8 mouse cellular contexts compared by ENCODE assay signal in genomic region chr3:37729142-37729541, GRCm38 (mm10). TPM values are rescaled to one million over a fixed set of nuclear protein-coding genes. Genes with fewer than 3 reads are reported as not detected.
DNase-seq lines count a peak whose midpoint lies in the region; ATAC-seq and TF ChIP-seq lines count a peak whose summit lies in the region.

No protein-coding gene starts in this region.

- TF ChIP-seq POLR2A in brain, embryonic 14.5 days (IDR thresholded peaks at IDR 0.05; ENCODE audit: borderline replicate concordance, extremely low read depth, insufficient read depth, insufficient read length, poor library complexity, severe bottlenecking): no peak

- H3K9me3 ChIP-seq in midbrain, postnatal 0 days (ENCODE audit: low read length): no peaks in the 10 kb centered on the region
- no peaks in the 10 kb centered on the region for H3K9me3 ChIP-seq in midbrain, embryonic 11.5 days (ENCODE audit: control insufficient read depth, low read length)

- no peak for TF ChIP-seq CTCF in midbrain, postnatal 0 days (IDR thresholded peaks at IDR 0.05)
- TF ChIP-seq CTCF in brain, embryonic 14.5 days (IDR thresholded peaks at IDR 0.05; ENCODE audit: borderline replicate concordance, extremely low read depth, insufficient read depth, insufficient read length): no peak

- DNase-seq in midbrain, postnatal 0 days (ENCODE audit: low spot score): peak; percentile 75
- no peak for DNase-seq in midbrain, embryonic 11.5 days (ENCODE audit: low spot score, missing footprints)
- peak; percentile 84 for DNase-seq in brain, embryonic 14.5 days (ENCODE audit: low read depth)
- peak; percentile 71 for DNase-seq in heart, postnatal 25 days (ENCODE audit: low spot score)
- peak; percentile 94 to 96 for DNase-seq in kidney, postnatal 36 days
- no peak for DNase-seq in B cell, adult 2 months

- H3K4me3 ChIP-seq in midbrain, postnatal 0 days (ENCODE audit: low read depth, low read length): no peak overlapping the region
- H3K4me3 ChIP-seq in midbrain, embryonic 11.5 days (ENCODE audit: low read depth, low read length): no peak overlapping the region

- H3K4me2 ChIP-seq in midbrain, postnatal 0 days (ENCODE audit: low read depth, low read length, poor library complexity, severe bottlenecking): no peak overlapping the region
- no peak overlapping the region for H3K4me2 ChIP-seq in midbrain, embryonic 11.5 days

- ATAC-seq in midbrain, postnatal 0 days (ENCODE audit: low FRiP score): no peak
- ATAC-seq in midbrain, embryonic 11.5 days (ENCODE audit: low FRiP score): no peak
- ATAC-seq in megakaryocyte progenitor cell, adult 5-6 weeks (replicated peaks; ENCODE audit: poor library complexity): peak; percentile 59
- no peak for ATAC-seq in inflammation-experienced regulatory T-cells, adult 6 months

- no peaks in the 10 kb centered on the region for H3K27me3 ChIP-seq in midbrain, postnatal 0 days (ENCODE audit: insufficient read depth, low read length)
- peaks cover 5% of the 10 kb centered on the region for H3K27me3 ChIP-seq in midbrain, embryonic 11.5 days (ENCODE audit: control insufficient read depth, insufficient read depth, low read length)

- intact Hi-C loops in heart, postnatal 25 days (cut with DNase I): loop anchor here (5.0 kb wide), 1 partner anchor 87 kb away; no protein-coding TSS in a partner anchor

- no peaks in the 10 kb centered on the region for H3K36me3 ChIP-seq in midbrain, postnatal 0 days (ENCODE audit: insufficient read depth, low read length)
- H3K36me3 ChIP-seq in midbrain, embryonic 11.5 days (ENCODE audit: control insufficient read depth, insufficient read depth, low read length): no peaks in the 10 kb centered on the region

- 31% methylated on average over 4 of the region's 4 CpGs for WGBS in midbrain, postnatal 0 days
- 61% methylated on average over 4 of the region's 4 CpGs for WGBS in midbrain, embryonic 11.5 days

- H3K4me1 ChIP-seq in midbrain, postnatal 0 days (ENCODE audit: insufficient read depth, low read length): no peaks in the 10 kb centered on the region
- peaks cover 2% of the 10 kb centered on the region for H3K4me1 ChIP-seq in midbrain, embryonic 11.5 days (ENCODE audit: control insufficient read depth, insufficient read depth, low read length)

- H3K27ac ChIP-seq in midbrain, postnatal 0 days (ENCODE audit: low read depth, low read length): no peak overlapping the region
- no peak overlapping the region for H3K27ac ChIP-seq in midbrain, embryonic 11.5 days (ENCODE audit: low read depth, low read length)

- H3K9ac ChIP-seq in midbrain, postnatal 0 days (replicated peaks; ENCODE audit: low read length, poor library complexity, severe bottlenecking): no peak overlapping the region
- no peak overlapping the region for H3K9ac ChIP-seq in midbrain, embryonic 11.5 days (ENCODE audit: low read length)

RNA-seq across cellular contexts. Expression of gene Gm5148, which starts 4.9 kb away (rescaled TPM):
- 13.3 and 15.7 TPM in 2 replicates for total RNA-seq in midbrain, postnatal 0 days (2014; rRNA removed)
- polyA plus RNA-seq in midbrain, postnatal 0 days (2015; fragmentation: Nextera tagmentation; extraction: Ambion mirVana): 17.5 and 17.8 TPM in 2 replicates
- polyA plus RNA-seq in midbrain, embryonic 11.5 days (2014; fragmentation: Nextera tagmentation; extraction: Ambion mirVana): 1.9 and 3.7 TPM in 2 replicates
- polyA plus RNA-seq in brain, embryonic 14.5 days (2012; rRNA removed): 12.4 and 12.9 TPM in 2 replicates
- total RNA-seq in heart, postnatal 25 days (2021): not detected
- 0.39 and 0.52 TPM in 2 replicates for total RNA-seq in megakaryocyte progenitor cell, adult 5-6 weeks (2015)
- total RNA-seq in megakaryocyte progenitor cell, adult 5-6 weeks (2017): 20.9 and 25.2 TPM in 2 replicates
- polyA plus RNA-seq in inflammation-experienced regulatory T-cells, adult 6 months (2017; shearing (Covaris generic)): 1 to 10 TPM; 1.0 to 2.0 (median 1.6) TPM

Comparison
In these comparisons a context has a peak if more than half of its experiments do, and no peak if none do; other contexts are left out.
1. DNase-seq: peak in midbrain, postnatal 0 days (single experiment), brain, embryonic 14.5 days (single experiment), heart, postnatal 25 days (single experiment) and kidney, postnatal 36 days (2 of 2); none in midbrain, embryonic 11.5 days (single experiment) and B cell, adult 2 months (0 of 2).